Mouse (Mus musculus) thymus, adult 18-20 months (tissue): Measurements from ENCODE around the gene Stk24.

Source experiments
- DNase-seq, 2 experiments: peaks; one replicate each; pipeline ENCODE4 v3.0.0; 2022; ENCODE audit warnings: mixed read lengths in 2 of 2

Gene Stk24

DNA sequence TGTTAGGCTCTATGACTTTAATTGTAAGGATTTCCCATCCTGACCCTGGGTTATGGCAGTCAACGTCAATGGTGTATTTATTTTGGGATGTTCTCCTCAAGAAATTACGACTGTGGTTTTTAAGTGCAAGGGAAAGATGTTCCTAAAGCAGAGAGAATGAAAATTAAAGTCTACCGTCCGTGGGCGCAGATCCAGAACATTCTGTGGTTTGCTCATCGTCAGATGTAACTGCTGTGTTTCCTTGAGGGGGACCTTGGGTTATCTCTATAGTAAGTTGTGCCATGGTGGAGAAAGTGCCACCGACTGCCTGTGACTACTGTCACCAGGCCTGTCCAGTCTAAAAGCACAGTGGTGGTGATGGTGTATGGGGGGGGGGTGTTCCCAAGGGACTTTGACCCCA lies 122.9 kb downstream of the Stk24 start:
- no peak for DNase-seq

DNA sequence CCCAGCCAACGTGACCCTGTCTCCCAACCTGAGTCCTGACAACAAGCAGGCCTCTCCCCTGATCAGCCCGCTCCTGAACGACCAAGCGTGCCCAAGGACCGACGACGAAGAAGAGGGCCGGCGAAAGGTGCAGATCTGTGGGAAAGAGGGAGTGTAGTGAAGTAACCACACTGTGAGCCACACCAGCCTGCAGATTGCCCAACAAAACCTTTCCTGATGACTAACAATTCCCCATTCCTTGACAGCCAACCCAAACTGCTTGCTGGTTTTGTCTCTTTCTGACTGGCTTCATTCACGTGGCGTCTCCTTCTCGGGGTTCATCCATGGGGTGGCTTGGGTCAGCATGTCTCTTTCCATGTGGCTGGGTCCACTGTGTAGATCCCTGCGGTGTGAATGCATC lies 124.3 kb downstream of the Stk24 start:
- DNase-seq = no peak

DNA sequence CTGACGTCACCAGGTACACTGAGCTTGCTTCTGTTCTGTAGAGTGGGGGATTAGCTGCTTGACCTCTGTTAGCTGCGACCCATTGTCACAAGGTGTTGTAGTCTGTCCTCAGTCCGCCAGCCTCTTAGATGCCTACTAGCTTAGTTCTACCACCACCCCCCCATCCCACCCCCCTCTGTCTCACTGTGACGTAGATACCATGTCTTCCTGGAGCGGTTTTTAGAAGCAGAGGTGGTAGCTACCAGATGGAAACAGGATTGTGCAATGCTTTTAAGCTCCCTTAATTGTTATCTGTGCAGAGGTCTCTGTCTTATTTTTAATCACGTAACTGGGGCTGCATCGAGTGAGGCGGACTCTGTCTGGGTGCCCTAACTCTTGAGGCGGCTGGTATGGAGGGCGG lies 124.9 kb downstream of the Stk24 start:
- DNase-seq = no peak

DNA sequence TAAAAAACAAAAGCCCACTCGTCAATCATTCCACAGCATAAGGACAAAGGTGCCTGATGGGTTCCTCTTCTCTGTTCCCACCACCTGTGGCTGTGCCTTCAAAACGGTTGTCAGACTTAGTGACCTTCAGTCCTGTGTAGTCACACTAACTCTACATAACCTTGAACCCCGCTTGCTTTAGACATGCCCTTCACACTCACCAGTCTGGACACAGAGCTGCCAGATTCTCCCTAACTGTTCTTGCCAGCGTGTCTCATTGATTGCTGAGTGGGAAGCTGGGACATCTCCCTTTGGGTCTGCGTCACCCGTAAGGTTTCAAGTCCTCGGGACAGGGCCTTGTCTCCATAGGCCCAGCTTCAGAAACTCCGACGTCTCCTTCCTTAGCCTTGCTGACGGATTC lies 127.3 kb downstream of the Stk24 start:
- DNase-seq = no peak

DNA sequence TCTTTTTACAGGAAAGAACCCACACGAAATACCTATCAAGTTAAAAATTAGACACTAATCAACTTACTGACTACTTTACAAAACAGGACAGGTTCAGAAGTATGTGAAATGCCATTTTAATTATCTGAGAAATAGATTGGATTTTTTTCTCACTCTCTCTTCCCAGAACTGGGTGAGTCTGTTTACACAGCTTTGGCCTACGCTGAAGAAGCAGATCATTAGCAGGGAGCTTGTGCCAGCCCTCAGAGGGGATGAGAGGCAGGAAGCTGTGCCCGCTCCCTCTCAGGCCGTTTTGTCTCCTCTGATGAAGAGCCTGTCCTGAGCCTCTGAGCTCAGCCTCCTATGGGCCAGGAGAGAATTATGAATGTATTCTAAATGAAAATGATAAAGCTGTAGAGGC lies 128.1 kb downstream of the Stk24 start:
- DNase-seq = no peak

DNA sequence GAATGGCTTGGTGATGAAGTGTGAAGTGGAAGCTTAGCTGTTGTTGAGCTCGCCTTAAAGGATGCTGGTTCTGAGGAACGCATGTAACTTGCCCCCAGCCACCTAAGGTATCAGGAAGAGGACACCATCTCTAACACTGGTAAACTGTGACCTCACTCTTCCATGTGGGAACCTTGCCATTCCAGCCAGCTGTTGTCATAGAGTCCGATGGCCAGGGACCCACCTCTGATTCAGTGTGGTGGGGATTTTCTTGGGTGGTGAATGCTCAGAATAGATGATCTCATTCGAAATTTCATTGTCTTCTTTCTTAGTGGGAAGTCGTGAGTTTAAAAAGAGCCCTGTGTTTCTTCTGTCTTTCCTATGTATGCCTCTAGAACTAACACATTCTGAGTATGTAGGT lies 128.7 kb downstream of the Stk24 start:
- no peak for DNase-seq

DNA sequence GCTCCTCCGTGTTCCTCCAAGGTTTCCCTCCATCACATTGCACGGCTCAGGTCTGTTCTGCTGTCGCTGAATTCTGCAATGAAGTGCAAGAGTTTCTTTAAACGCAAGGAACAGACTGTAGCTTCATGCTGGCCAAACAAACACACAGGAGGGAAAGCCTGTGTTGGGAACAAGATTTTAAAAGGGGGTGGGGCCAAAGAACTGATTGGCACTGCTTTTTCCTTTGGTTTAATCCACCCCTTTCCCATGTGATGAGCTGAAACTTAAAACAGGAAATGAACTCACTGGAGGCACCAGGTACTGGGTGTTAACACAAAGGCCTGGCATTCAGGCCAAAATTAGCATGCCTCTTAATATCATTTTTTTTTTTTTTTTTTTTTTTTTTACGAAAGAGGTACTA lies 131.5 kb downstream of the Stk24 start:
- DNase-seq = no peak

DNA sequence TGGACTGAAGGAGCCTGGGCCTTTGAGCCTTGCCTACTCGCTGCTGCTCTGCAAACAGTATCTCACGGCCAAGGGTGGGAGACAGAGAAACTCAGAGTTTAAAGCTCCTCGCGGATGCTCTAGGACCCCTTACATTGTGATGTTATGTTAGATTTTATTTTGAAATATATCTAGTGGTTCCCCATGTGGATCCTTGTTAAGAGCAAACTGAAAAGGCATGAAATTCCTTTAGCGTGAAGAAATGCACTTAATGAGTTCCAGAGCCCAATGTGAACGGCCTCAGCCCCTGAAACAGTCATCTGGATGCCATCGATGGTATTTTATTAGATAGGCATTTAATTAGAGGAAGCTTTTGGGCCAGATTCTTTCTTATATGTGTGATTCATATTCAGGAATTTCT lies 132.5 kb downstream of the Stk24 start:
- no peak for DNase-seq

DNA sequence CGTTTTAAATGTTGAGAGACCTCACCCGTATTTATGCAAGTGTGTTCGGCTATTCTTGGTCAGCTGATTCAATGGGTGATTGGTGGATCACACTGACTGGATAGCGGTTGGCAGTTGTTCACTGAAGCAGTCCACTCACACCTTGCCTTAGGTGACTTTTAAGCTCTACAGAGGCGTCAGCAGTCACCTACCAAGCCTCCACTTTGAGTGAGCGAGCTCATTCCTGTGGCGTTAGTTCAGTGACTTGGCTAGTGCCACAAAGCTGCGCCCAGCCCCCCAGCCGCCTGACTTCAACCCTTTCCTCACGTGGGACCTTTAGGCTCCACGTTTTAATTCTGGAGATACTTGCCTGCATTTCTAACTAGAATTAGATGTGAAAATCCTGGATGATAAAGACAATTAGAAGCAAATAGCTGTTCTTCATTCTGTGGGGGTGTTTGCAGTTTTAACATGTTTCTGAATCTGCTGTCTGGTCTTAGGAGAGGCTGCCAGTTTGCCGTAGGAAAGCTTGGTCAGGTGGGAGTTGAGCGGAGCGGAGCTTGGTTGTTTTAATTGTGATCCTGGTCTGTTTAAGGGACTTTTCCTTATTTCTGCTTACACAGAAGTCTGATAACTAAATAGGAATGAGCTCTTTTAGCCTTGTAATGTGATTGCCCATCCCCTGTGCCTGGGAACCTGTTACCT lies 133.6 kb downstream of the Stk24 start:
- DNase-seq = no peak

DNA sequence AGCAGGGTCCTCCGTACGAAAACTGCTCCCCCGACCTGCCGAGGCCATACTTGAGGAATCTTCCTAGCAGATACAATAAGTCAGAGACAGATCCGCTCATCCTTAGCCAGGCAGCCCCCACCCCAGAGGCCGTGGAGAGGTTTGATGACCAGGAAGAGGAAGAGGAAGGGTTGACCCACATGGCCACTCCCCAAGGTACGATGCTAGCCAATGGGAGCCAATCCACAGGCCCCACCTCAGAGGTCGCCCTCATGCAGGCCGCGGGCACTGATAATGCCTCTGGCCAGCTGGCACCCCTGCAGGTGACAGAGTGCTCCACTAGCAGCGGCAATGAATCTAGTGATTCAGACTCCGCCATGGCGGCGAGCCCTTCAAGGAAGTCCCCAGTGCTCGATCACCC lies 135.7 kb downstream of the Stk24 start:
- no peak for DNase-seq

DNA sequence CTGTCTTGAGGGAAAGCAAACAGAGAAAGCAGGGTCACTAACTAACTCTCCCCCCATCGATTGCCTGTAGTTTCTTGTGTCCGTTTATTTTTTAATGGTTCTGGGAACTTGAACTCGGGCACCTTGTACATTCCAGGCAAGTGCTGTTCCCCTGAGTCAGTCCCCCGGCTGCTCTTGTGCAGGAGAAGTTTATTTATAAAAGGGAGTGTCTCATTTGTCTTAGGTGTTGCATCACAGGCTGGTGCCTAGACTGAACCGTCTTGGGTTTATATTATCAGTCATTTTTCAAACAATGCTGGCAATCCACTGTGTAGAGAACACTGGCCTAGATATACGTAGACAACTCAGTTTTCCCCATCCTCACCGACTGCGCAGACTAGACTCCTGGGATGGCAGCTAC lies 140.4 kb downstream of the Stk24 start:
- no peak for DNase-seq

DNA sequence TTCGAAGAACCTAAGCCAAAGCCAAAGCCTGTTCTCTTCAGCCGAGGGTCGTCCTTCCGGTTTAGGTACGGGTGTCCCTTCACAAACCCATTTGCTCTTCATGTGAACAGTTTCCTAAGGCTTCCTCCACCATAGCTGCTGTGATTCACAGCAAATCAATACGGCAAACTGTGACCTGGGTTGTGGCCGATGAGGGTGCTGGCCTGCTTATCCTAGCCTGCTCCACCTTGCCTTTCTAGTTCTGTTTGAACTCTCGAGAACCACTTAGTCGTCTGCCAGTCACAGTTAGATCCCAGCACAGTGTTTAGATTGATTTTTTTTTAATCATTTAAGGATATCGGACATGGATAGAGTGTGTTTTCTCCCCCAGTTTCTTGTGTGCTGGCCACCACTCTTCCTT lies 141.1 kb downstream of the Stk24 start:
- DNase-seq = no peak

DNA sequence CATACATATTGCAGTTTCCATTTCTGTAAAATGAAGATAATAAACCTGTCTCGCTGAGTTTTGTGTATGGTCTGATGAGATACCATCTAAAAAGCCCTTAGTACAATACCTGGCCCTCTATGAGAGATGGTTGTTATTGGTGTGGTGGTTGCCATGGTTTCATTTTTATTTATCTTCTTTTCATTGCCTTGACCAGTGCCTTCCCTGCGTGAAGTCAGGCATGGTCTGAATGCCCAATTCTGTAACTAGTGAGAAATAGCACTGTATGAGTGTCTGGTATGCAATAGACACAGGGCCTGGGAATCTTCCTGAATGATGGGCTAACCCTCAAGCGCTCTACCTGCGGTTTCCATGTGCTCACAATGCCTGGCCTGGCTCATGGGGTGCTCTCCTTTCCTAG lies 143.1 kb downstream of the Stk24 start:
- DNase-seq = no peak
